Mouse (Mus musculus): ENCODE data around the gene Olfr78. TPM values are rescaled to one million over a fixed set of nuclear protein-coding genes. Genes with fewer than 3 reads are reported as not detected.

Gene Olfr78
- total and polyA plus RNA-seq, 2 experiments from 2014 or later = 0.10 to 0.78 TPM

DNA sequence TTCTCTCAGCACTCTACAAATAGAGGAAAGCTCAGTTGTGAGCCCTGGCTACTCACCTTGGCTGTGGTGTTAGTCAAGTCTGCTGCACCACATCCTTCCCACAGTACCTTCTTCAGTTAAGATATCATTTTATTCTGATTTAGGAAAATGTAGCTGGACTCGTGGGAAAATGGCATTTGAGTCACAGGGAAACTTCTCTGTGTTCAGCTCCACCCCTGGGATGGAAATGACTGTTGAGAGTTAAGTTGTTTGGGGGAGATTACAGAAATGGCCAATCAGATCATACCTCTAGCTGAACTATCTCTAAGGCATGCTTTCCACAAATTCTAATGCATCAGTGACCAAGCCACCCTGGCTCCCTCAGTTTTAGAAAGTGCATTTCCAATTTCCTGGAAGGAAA is 40.3 kb downstream of the Olfr78 start, which contains the start of gene Olfr33:
TSS of gene Olfr33 (minus strand) at position 101 of the 400 bp plus-strand sequence.
- H3K9me3 ChIP-seq (ENCODE audit: low read length) = no peaks in the 10 kb centered on the region
- no peak for DNase-seq (ENCODE audit: low spot score)
- no peaks in the 10 kb centered on the region for H3K27me3 ChIP-seq (ENCODE audit: insufficient read depth, low read length)
- no peak within 1 kb of the TSS for H3K4me3 ChIP-seq (ENCODE audit: low read length)
- H3K27ac ChIP-seq = no peak within 1 kb of the TSS
- no peak for TF ChIP-seq CTCF (IDR thresholded peaks at IDR 0.05; ENCODE audit: low read depth)
- 44% methylated on average over 1 of the region's 1 CpGs for WGBS
- H3K9ac ChIP-seq (replicated peaks; ENCODE audit: low read length) = no peak within 1 kb of the TSS
- no peak within 1 kb of the TSS for H3K4me2 ChIP-seq (ENCODE audit: low read depth, low read length)
- H3K4me1 ChIP-seq (ENCODE audit: insufficient read depth, low read length) = no peaks in the 10 kb centered on the region
- no peaks in the 10 kb centered on the region for H3K36me3 ChIP-seq (ENCODE audit: insufficient read depth, low read length)
- no peak for ATAC-seq

DNA sequence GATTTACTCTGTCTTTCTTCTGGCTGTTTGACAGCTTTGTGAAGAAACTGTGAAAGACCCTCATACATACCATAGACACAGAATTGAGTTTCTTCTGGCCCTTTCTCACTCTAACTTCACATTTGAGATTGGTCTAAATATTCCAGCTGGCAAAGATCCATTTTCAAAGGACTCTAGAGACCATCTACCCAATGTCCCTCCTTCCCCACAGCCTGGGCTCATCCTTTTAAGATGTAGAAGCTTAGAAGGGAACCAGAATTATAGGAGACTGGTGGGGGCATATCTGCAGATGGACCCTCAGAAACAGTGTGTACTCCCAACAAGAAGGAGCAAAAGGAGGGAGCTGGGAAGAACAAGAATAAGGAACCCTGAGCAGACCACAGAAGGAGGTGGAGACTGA is 57.4 kb downstream of the Olfr78 start, which contains the start of gene Olfr558:
TSS of gene Olfr558 (plus strand) at position 301 of the 400 bp plus-strand sequence.
- H3K27ac ChIP-seq = no peak within 1 kb of the TSS
- DNase-seq (ENCODE audit: low spot score) (no peak), ATAC-seq (no peak)
- H3K4me2 ChIP-seq (ENCODE audit: low read depth, low read length) = no peak within 1 kb of the TSS
- no peaks in the 10 kb centered on the region for H3K4me1 ChIP-seq (ENCODE audit: insufficient read depth, low read length)
- no peaks in the 10 kb centered on the region for H3K9me3 ChIP-seq (ENCODE audit: low read length)
- H3K9ac ChIP-seq (replicated peaks; ENCODE audit: low read length) = no peak within 1 kb of the TSS
- no peaks in the 10 kb centered on the region for H3K36me3 ChIP-seq (ENCODE audit: insufficient read depth, low read length)
- H3K4me3 ChIP-seq (ENCODE audit: low read length) = no peak within 1 kb of the TSS
- no peaks in the 10 kb centered on the region for H3K27me3 ChIP-seq (ENCODE audit: insufficient read depth, low read length)
- TF ChIP-seq CTCF (IDR thresholded peaks at IDR 0.05; ENCODE audit: low read depth) = no peak

DNA sequence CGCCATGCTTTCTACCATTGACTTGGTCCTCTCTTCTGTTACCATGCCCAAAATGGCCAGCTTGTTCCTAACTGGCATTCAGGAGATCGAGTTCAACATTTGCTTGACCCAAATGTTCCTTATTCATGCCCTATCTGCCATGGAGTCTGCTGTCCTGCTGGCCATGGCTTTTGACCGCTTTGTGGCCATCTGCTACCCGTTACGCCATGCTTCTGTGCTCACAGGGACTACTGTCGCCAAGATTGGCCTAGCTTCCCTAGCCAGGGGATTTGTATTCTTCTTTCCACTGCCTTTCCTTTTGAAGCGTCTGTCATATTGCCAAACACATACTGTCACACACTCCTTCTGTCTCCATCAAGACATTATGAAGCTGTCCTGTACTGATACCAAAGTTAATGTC is 60.8 kb downstream of the Olfr78 start:
- DNase-seq (ENCODE audit: low spot score) (no peak), ATAC-seq (no peak)
- Histone ChIP-seq H3K4me2 (ENCODE audit: low read depth, low read length) (no peak overlapping the region), H3K27me3 (ENCODE audit: insufficient read depth, low read length) (no peaks in the 10 kb centered on the region), H3K4me1 (ENCODE audit: insufficient read depth, low read length) (no peaks in the 10 kb centered on the region), H3K9me3 (ENCODE audit: low read length) (no peaks in the 10 kb centered on the region), H3K9ac (replicated peaks; ENCODE audit: low read length) (no peak overlapping the region), H3K4me3 (ENCODE audit: low read length) (no peak overlapping the region), H3K27ac (no peak overlapping the region), H3K36me3 (ENCODE audit: insufficient read depth, low read length) (no peaks in the 10 kb centered on the region)
- WGBS = 74% methylated on average over 7 of the region's 7 CpGs
- no peak for TF ChIP-seq CTCF (IDR thresholded peaks at IDR 0.05; ENCODE audit: low read depth)

DNA sequence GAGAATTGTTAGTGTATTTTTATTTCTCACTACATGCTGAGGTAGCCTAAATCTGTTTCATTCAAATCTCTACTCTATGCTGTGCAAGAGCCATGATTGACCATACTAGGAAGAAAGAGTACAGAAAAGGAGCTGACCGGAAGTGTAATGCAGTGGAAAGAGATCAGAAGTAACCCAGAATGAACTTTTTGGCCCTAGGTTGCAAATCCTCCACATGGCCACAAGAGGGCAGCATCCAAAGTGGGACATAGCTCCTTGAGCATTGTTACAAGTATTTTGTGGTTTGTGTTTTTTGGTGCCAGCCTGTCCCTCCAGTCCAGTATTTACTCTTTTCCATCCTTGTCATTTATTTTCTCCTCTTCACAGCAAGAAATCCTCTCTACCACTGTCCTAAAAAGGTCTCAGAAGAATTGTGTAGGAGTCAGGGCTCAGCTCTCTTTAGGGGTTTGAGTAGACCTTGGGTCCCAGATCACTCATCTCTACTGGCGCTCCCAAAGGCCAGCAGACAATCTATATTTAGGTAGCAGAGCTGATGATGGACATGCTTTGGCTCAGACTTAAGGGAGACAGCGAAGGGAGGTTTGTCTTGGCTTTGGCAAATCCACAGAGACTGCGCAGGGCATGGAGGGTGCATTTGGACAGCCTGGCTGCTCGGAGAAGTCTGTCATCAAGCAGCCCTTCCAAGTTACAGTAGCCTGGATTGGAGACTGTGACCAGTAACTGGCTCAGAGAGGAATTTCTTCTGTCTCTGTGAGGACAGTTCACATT is 63.7 kb downstream of the Olfr78 start, which contains the start of gene Olfr557:
TSS of gene Olfr557 (plus strand) at position 553 of the 768 bp plus-strand sequence.
- WGBS = 84% methylated on average over 5 of the region's 5 CpGs
- H3K4me3 ChIP-seq (ENCODE audit: low read length) = no peak within 1 kb of the TSS
- peak; percentile 87 for TF ChIP-seq CTCF (IDR thresholded peaks at IDR 0.05; ENCODE audit: low read depth)
- H3K27me3 ChIP-seq (ENCODE audit: insufficient read depth, low read length) = no peaks in the 10 kb centered on the region
- H3K4me1 ChIP-seq (ENCODE audit: insufficient read depth, low read length) = no peaks in the 10 kb centered on the region
- H3K4me2 ChIP-seq (ENCODE audit: low read depth, low read length) = no peak within 1 kb of the TSS
- DNase-seq (ENCODE audit: low spot score) (peak; percentile 58), ATAC-seq (no peak)
- H3K9ac ChIP-seq (replicated peaks; ENCODE audit: low read length) = no peak within 1 kb of the TSS
- H3K27ac ChIP-seq = no peak within 1 kb of the TSS
- H3K36me3 ChIP-seq (ENCODE audit: insufficient read depth, low read length) = no peaks in the 10 kb centered on the region
- no peaks in the 10 kb centered on the region for H3K9me3 ChIP-seq (ENCODE audit: low read length)

Other genes starting within 250 kb of the Olfr78 start
Only the 30 nearest of the 31 such genes appear.
- gene Olfr547, start 224.7 kb downstream of the Olfr78 start, total RNA-seq (2014; rRNA removed) = not detected in 2 replicates
- not detected in 2 replicates for gene Olfr547, start 224.7 kb downstream of the Olfr78 start, polyA plus RNA-seq (2015; fragmentation: Nextera tagmentation; extraction: Ambion mirVana)
- gene Olfr548-ps1, start 218.6 kb downstream of the Olfr78 start, total RNA-seq (2014; rRNA removed) = not detected in 2 replicates
- not detected in 2 replicates for gene Olfr548-ps1, start 218.6 kb downstream of the Olfr78 start, polyA plus RNA-seq (2015; fragmentation: Nextera tagmentation; extraction: Ambion mirVana)
- gene Olfr549, start 209.6 kb downstream of the Olfr78 start, total RNA-seq (2014; rRNA removed) = not detected in 2 replicates
- not detected in 2 replicates for gene Olfr549, start 209.6 kb downstream of the Olfr78 start, polyA plus RNA-seq (2015; fragmentation: Nextera tagmentation; extraction: Ambion mirVana)
- gene Trim21, start 194.0 kb downstream of the Olfr78 start, total RNA-seq (2014; rRNA removed) = 1.4 TPM in 2 replicates
- 0.29 and 0.54 TPM in 2 replicates for gene Trim21, start 194.0 kb downstream of the Olfr78 start, polyA plus RNA-seq (2015; fragmentation: Nextera tagmentation; extraction: Ambion mirVana)
- not detected in 2 replicates for gene Olfr550, start 188.0 kb downstream of the Olfr78 start, total RNA-seq (2014; rRNA removed)
- not detected in 2 replicates for gene Olfr550, start 188.0 kb downstream of the Olfr78 start, polyA plus RNA-seq (2015; fragmentation: Nextera tagmentation; extraction: Ambion mirVana)
- gene Olfr551, start 167.6 kb downstream of the Olfr78 start, total RNA-seq (2014; rRNA removed) = not detected in 2 replicates
- not detected in 2 replicates for gene Olfr551, start 167.6 kb downstream of the Olfr78 start, polyA plus RNA-seq (2015; fragmentation: Nextera tagmentation; extraction: Ambion mirVana)
- not detected in 2 replicates for gene Olfr552, start 161.7 kb downstream of the Olfr78 start, total RNA-seq (2014; rRNA removed)
- gene Olfr552, start 161.7 kb downstream of the Olfr78 start, polyA plus RNA-seq (2015; fragmentation: Nextera tagmentation; extraction: Ambion mirVana) = not detected in 2 replicates
- not detected in 2 replicates for gene Olfr553, start 141.3 kb downstream of the Olfr78 start, total RNA-seq (2014; rRNA removed)
- not detected in 2 replicates for gene Olfr553, start 141.3 kb downstream of the Olfr78 start, polyA plus RNA-seq (2015; fragmentation: Nextera tagmentation; extraction: Ambion mirVana)
- not detected in 2 replicates for gene Olfr554, start 121.0 kb downstream of the Olfr78 start, total RNA-seq (2014; rRNA removed)
- gene Olfr554, start 121.0 kb downstream of the Olfr78 start, polyA plus RNA-seq (2015; fragmentation: Nextera tagmentation; extraction: Ambion mirVana) = not detected in 2 replicates
- gene Olfr555, start 100.6 kb downstream of the Olfr78 start, total RNA-seq (2014; rRNA removed) = not detected in 2 replicates
- gene Olfr555, start 100.6 kb downstream of the Olfr78 start, polyA plus RNA-seq (2015; fragmentation: Nextera tagmentation; extraction: Ambion mirVana) = not detected in 2 replicates
- gene Olfr556, start 94.6 kb downstream of the Olfr78 start, total RNA-seq (2014; rRNA removed) = not detected in 2 replicates
- gene Olfr556, start 94.6 kb downstream of the Olfr78 start, polyA plus RNA-seq (2015; fragmentation: Nextera tagmentation; extraction: Ambion mirVana) = not detected in 2 replicates
- 2.2 TPM in 2 replicates for gene Trim68, start 72.1 kb downstream of the Olfr78 start, total RNA-seq (2014; rRNA removed)
- gene Trim68, start 72.1 kb downstream of the Olfr78 start, polyA plus RNA-seq (2015; fragmentation: Nextera tagmentation; extraction: Ambion mirVana) = 5.3 and 6.5 TPM in 2 replicates
- gene Olfr557, start 63.6 kb downstream of the Olfr78 start, total RNA-seq (2014; rRNA removed) = not detected in 2 replicates
- not detected in 2 replicates for gene Olfr557, start 63.6 kb downstream of the Olfr78 start, polyA plus RNA-seq (2015; fragmentation: Nextera tagmentation; extraction: Ambion mirVana)
- 0.11 TPM in 1 of 2 replicates, not detected in the other for gene Olfr558, start 57.3 kb downstream of the Olfr78 start, total RNA-seq (2014; rRNA removed)
- 0.23 TPM in 1 of 2 replicates, not detected in the other for gene Olfr558, start 57.3 kb downstream of the Olfr78 start, polyA plus RNA-seq (2015; fragmentation: Nextera tagmentation; extraction: Ambion mirVana)
- gene Olfr33, start 40.4 kb downstream of the Olfr78 start, total RNA-seq (2014; rRNA removed) = not detected in 2 replicates
- gene Olfr33, start 40.4 kb downstream of the Olfr78 start, polyA plus RNA-seq (2015; fragmentation: Nextera tagmentation; extraction: Ambion mirVana) = not detected in 2 replicates
- gene Olfr559, start 32.0 kb downstream of the Olfr78 start, total RNA-seq (2014; rRNA removed) = not detected in 2 replicates
- not detected in 2 replicates for gene Olfr559, start 32.0 kb downstream of the Olfr78 start, polyA plus RNA-seq (2015; fragmentation: Nextera tagmentation; extraction: Ambion mirVana)
- not detected in 2 replicates for gene Olfr560, start 105 bp downstream of the Olfr78 start, total RNA-seq (2014; rRNA removed)
- not detected in 2 replicates for gene Olfr560, start 105 bp downstream of the Olfr78 start, polyA plus RNA-seq (2015; fragmentation: Nextera tagmentation; extraction: Ambion mirVana)
- gene Olfr561, start 11.8 kb upstream of the Olfr78 start, total RNA-seq (2014; rRNA removed) = not detected in 2 replicates
- gene Olfr561, start 11.8 kb upstream of the Olfr78 start, polyA plus RNA-seq (2015; fragmentation: Nextera tagmentation; extraction: Ambion mirVana) = not detected in 2 replicates
- not detected in 2 replicates for gene Olfr564, start 44.0 kb upstream of the Olfr78 start, total RNA-seq (2014; rRNA removed)
- not detected in 2 replicates for gene Olfr564, start 44.0 kb upstream of the Olfr78 start, polyA plus RNA-seq (2015; fragmentation: Nextera tagmentation; extraction: Ambion mirVana)
- not detected in 2 replicates for gene Olfr566, start 99.3 kb upstream of the Olfr78 start, total RNA-seq (2014; rRNA removed)
- not detected in 2 replicates for gene Olfr566, start 99.3 kb upstream of the Olfr78 start, polyA plus RNA-seq (2015; fragmentation: Nextera tagmentation; extraction: Ambion mirVana)
- gene Olfr568, start 117.7 kb upstream of the Olfr78 start, total RNA-seq (2014; rRNA removed) = not detected in 2 replicates
- gene Olfr568, start 117.7 kb upstream of the Olfr78 start, polyA plus RNA-seq (2015; fragmentation: Nextera tagmentation; extraction: Ambion mirVana) = not detected in 2 replicates
- not detected in 2 replicates for gene Olfr569, start 131.4 kb upstream of the Olfr78 start, total RNA-seq (2014; rRNA removed)
- gene Olfr569, start 131.4 kb upstream of the Olfr78 start, polyA plus RNA-seq (2015; fragmentation: Nextera tagmentation; extraction: Ambion mirVana) = not detected in 2 replicates
- gene Olfr570, start 135.1 kb upstream of the Olfr78 start, total RNA-seq (2014; rRNA removed) = not detected in 2 replicates
- gene Olfr570, start 135.1 kb upstream of the Olfr78 start, polyA plus RNA-seq (2015; fragmentation: Nextera tagmentation; extraction: Ambion mirVana) = not detected in 2 replicates
- gene Olfr571, start 158.1 kb upstream of the Olfr78 start, total RNA-seq (2014; rRNA removed) = not detected in 2 replicates
- not detected in 2 replicates for gene Olfr571, start 158.1 kb upstream of the Olfr78 start, polyA plus RNA-seq (2015; fragmentation: Nextera tagmentation; extraction: Ambion mirVana)
- gene Olfr572, start 164.9 kb upstream of the Olfr78 start, total RNA-seq (2014; rRNA removed) = not detected in 2 replicates
- gene Olfr572, start 164.9 kb upstream of the Olfr78 start, polyA plus RNA-seq (2015; fragmentation: Nextera tagmentation; extraction: Ambion mirVana) = not detected in 2 replicates
- not detected in 2 replicates for gene Olfr573-ps1, start 183.1 kb upstream of the Olfr78 start, total RNA-seq (2014; rRNA removed)
- gene Olfr573-ps1, start 183.1 kb upstream of the Olfr78 start, polyA plus RNA-seq (2015; fragmentation: Nextera tagmentation; extraction: Ambion mirVana) = not detected in 2 replicates
- gene Olfr574, start 189.0 kb upstream of the Olfr78 start, total RNA-seq (2014; rRNA removed) = not detected in 2 replicates
- gene Olfr574, start 189.0 kb upstream of the Olfr78 start, polyA plus RNA-seq (2015; fragmentation: Nextera tagmentation; extraction: Ambion mirVana) = not detected in 2 replicates
- gene Olfr575, start 199.3 kb upstream of the Olfr78 start, total RNA-seq (2014; rRNA removed) = not detected in 2 replicates
- not detected in 2 replicates for gene Olfr575, start 199.3 kb upstream of the Olfr78 start, polyA plus RNA-seq (2015; fragmentation: Nextera tagmentation; extraction: Ambion mirVana)
- gene Olfr576, start 203.2 kb upstream of the Olfr78 start, total RNA-seq (2014; rRNA removed) = not detected in 2 replicates
- gene Olfr576, start 203.2 kb upstream of the Olfr78 start, polyA plus RNA-seq (2015; fragmentation: Nextera tagmentation; extraction: Ambion mirVana) = not detected in 2 replicates
- gene Olfr577, start 216.5 kb upstream of the Olfr78 start, total RNA-seq (2014; rRNA removed) = not detected in 2 replicates
- gene Olfr577, start 216.5 kb upstream of the Olfr78 start, polyA plus RNA-seq (2015; fragmentation: Nextera tagmentation; extraction: Ambion mirVana) = not detected in 2 replicates